Mouse (Mus musculus): ENCODE results near the gene Mmp9.

Mmp9 gene

GRCm38 (mm10) chr2:164955725-164956124 lies 15.1 kb downstream of the Mmp9 start:
- no peak for DNase-seq (ENCODE audit: low spot score)

DNA sequence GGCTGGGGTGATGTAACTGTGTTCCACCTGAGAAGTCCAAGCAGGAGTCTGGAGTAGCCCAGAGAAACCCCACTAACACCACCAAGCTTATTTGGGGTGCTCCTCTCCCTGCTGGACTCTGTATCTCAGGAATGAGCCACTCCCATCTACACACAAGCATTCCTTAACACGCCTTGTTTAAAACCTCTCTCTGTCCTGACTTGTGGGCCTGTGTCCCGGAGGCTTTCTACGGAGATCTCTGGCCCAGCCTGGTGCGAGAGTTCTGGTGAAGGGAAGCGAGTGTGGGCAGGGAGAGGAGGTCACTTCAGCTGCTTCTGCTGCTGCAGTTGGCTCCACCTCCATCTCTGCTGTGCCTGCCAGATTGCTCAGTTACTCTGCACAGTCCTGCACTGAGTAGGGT lies 15.6 kb downstream of the Mmp9 start:
- no peak for DNase-seq (ENCODE audit: low spot score)

- DNase-seq (ENCODE audit: low spot score), result no peak
These were observed 17.2 kb downstream of the Mmp9 start for GRCm38 (mm10) chr2:164957548-164958315.

DNA sequence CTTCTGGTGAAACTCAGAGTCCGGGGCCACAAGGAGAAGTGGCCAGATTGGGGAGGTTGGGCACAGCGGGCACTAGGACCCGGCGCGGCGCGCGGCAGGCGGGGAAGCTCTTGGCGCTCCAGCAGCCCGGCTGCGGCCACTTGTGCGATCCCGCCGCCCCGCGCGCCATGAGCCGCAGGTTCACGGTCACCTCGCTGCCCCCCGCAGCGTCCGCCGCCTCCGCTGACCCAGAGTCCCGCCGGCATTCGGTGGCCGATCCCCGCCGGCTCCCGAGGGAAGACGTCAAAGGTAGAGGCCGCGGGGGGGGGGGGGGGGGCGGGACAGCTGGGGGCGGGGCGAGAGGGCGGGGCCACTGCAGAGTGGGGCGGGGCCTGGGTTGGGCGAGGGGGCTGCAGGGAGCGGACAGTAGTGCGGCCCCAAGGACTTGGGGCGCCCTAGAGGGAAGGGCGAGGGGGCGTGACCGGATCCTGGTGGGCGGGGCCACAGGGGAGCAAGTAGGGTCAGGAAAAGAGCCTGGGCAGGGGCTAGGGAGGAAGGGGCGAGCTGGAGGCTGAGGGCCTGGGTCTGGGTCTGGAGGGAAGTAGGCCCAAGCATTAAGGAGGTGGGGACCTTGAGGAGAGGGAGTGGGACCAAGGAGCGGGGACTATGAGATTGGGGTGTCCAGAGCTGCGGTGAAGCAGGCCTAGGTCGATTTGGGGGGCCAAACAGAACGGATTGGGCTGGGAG lies 20.3 kb downstream of the Mmp9 start, which contains the start of gene Slc12a5:
Gene Slc12a5 (plus strand): TSS at position 87 of the 726 bp plus-strand sequence.
- DNase-seq (ENCODE audit: low spot score), result no peak

DNA sequence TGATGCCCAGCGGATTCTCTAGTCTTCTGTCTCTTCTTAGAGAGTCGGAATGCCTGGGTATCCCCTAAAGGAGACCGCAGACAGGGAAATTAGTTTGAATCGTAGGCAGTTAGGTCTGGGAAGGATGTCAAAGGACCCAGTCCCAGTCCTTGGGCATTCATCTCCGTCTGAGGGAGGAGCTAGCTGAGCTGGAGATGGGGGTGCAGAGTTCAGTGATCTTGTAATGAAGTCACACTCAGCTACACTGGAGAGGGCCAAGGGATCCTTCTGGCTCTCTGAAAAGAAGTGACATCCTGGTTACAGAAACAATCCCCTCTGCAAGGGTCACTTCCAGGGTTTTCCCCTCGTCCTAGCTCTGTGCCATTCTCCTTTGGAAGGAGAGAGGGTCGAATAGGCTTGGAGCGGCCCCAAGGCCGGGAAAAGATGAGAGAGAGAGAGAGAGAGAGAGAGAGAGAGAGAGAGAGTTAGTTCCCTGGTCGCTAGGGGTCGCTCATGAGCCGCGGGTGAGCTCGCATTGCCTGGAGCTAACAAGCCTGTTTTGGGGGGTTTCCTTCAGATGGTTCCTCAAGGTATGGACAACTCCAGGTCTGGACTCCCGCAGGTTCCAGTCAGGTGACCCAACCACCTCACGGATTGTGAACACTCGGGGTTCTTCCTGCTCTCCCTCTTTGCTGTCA lies 21.1 kb downstream of the Mmp9 start:
- peak; percentile 40 for DNase-seq (ENCODE audit: low spot score)

- no peak for DNase-seq (ENCODE audit: low spot score)
These were observed 21.6 kb downstream of the Mmp9 start for GRCm38 (mm10) chr2:164962183-164962580.

DNA sequence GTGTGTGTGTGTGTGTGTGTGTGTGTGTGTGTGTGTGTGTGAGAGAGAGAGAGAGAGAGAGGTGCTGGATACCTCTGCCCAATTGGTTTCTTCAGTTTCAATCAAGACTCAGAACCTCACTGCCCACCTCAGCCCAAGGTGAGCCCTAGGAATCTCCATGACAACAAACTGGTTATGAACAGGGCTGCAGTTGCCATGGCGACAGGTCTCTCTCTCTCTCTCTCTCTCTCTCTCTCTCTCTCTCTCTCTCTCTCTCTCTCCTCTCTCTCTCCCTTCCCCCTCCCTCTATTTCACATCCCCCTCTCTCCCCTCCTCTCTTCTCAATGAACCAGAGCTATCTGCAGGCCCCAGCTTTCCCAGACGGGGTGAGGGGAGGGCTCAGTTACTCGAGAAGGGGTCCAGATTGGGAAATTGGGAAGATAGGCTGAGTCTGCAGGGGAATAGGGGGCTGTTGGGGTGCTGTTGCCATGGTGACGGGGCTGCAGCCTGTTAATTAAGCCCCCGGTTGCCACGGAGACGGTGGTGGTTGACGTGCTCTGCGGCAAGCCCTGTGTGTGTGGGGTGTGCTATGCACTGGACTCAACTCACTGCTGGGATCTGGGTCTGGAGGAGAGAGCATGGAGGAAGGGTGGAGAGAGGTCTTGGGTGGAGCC lies 23.8 kb downstream of the Mmp9 start:
- DNase-seq (ENCODE audit: low spot score), result no peak

DNA sequence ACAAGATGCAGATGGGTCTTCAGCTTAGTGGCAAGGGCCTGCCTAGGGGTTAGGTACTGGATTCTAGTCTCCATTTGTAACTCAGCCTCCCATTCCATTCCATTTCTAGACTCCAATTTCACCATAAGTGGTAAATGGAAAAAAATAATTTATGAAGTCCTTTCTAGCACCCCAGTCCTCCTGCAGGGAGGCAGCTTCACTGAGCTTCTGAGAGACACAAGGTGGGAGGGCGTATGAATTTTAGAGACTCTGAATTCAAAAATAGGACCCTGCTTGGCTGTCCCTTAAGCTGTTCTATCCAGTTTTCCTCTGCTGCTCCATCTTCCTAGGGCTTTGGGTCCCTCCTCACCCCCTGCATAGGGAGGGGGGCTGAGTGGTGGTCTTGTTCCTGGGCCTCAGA lies 24.4 kb downstream of the Mmp9 start:
- DNase-seq (ENCODE audit: low spot score), result no peak

DNA sequence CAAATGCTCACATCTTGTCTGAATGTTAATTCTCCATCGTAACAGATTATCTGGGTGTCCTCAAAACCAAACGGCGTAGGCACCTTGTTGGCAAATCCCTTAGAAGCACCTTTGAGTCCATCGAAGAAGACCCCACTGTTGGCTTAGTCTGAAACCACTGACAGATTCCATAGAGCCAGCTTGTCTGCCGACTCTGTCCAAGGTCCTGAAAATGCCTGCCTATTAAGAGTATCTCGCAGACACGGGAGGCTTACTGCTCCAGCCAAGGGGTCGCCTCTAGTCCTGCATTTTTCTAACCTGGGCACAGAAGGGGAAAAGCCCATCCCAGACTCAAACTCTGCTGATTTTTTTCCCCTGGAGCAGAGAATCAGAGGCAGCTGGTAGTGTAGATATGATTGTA lies 25.8 kb downstream of the Mmp9 start:
- DNase-seq (ENCODE audit: low spot score), result no peak

- no peak for DNase-seq (ENCODE audit: low spot score)
These were observed 26.6 kb downstream of the Mmp9 start for GRCm38 (mm10) chr2:164967193-164967592.

GRCm38 (mm10) chr2:164967761-164968440 lies 27.3 kb downstream of the Mmp9 start:
- no peak for DNase-seq (ENCODE audit: low spot score)

GRCm38 (mm10) chr2:164968451-164968851 lies 27.9 kb downstream of the Mmp9 start:
- no peak for DNase-seq (ENCODE audit: low spot score)

GRCm38 (mm10) chr2:164969348-164969781 lies 28.8 kb downstream of the Mmp9 start:
- DNase-seq (ENCODE audit: low spot score), result no peak

GRCm38 (mm10) chr2:164970631-164971196 lies 30.1 kb downstream of the Mmp9 start:
- no peak for DNase-seq (ENCODE audit: low spot score)

DNA sequence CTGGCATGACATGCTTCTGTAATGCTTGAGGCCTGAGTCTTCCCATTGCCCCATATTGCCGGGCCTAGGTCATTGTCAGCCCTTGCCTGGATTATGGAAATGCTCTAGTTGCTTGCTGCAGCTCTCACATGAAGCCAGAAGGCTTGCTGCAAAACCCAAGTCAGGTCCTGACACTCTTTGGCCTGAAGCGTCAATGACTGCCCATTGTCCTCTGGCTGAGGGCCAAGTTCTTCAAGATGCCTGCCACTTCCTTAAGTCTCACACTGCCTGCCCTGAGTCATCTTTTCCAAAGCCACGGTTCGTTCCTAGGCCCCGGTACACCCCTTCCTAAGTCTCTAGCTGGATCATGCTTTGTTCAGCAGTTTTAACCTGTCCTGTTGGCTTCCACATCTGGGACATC lies 32.1 kb downstream of the Mmp9 start:
- no peak for DNase-seq (ENCODE audit: low spot score)

- DNase-seq (ENCODE audit: low spot score), result no peak
These were observed 35.0 kb downstream of the Mmp9 start for GRCm38 (mm10) chr2:164975611-164976010.

GRCm38 (mm10) chr2:164979749-164980148 lies 39.2 kb downstream of the Mmp9 start:
- DNase-seq (ENCODE audit: low spot score), result no peak

DNA sequence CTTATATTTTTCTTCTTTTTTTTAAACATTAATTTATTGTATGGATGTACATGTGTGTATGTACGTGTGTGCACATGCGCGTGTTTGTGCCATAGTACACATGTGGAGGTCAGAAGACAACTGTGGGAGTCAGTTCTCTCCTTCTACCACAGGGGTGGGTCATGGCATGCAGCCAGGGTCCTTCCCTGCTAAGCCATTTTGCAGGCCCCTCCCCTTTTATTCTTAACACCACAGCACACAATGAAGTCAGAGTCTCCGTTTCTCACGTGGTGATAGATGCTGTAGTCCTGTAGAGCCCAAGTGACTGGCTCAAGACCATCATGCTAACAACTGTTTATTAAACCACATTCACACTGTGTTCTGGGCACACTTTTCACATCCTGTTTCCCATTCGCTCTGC lies 45.4 kb downstream of the Mmp9 start:
- no peak for DNase-seq (ENCODE audit: low spot score)

GRCm38 (mm10) chr2:164986371-164987027 lies 45.9 kb downstream of the Mmp9 start:
- no peak for DNase-seq (ENCODE audit: low spot score)

GRCm38 (mm10) chr2:164988777-164989176 lies 48.2 kb downstream of the Mmp9 start:
- no peak for DNase-seq (ENCODE audit: low spot score)

DNA sequence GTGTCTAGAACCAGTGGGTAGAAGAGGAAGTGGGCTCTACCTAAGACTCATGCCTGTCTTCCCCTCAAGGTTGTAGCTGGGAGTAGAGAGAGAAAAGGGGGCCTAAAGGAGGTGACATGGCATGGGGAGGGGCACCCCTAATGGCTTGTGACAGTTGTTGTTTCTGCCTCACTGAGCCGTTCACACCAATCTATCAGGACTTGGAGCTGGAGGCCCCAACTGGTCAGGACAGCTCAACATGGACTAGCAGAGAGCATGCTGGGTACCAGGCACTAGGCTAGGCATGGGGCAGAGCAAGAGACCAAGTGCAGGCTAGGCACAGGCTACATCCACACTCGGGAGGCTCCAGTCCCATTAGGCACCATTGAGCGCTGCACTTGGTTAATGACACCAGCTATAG lies 50.5 kb downstream of the Mmp9 start:
- no peak for DNase-seq (ENCODE audit: low spot score)

Measured in spleen, adult 12 weeks (tissue).